Mouse (Mus musculus) spleen, postnatal 14 days (tissue): ENCODE data around the gene Olfr555.
A peak's percentile ranks its signal among the peaks of the same experiment; 100 is the strongest.
"Not testable (repeated sequence)": the region's sequence is repeated elsewhere in the genome, so short reads cannot be mapped to it uniquely, and the experiment has no call there.

Experiments
- DNase-seq, 2 experiments: peaks; one replicate each; pipeline ENCODE4 v3.0.0; 2021 to 2022; ENCODE audit warnings: low spot score in 2 of 2

Olfr555 gene

DNA sequence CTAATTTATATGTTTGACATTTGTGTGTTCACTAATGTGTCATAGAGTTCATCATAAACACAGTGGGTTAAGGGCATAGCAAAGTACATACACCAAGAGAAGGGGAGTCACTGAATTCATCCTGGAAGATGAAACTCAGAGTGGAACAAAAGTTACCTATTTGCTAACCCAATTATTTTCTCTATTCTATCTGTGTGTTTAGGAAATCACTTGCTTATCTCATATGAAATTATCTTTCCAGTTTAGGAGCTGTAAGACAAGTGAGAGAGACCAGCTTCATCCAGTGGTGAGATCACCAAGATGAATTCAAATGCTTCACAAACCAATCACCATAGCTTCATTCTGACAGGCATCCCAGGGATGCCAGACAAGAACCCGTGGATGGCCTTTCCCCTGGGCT is at the start of gene Olfr555:
TSS of gene Olfr555 (plus strand) at position 301 of the 400 bp plus-strand sequence.
- no peak for DNase-seq

DNA sequence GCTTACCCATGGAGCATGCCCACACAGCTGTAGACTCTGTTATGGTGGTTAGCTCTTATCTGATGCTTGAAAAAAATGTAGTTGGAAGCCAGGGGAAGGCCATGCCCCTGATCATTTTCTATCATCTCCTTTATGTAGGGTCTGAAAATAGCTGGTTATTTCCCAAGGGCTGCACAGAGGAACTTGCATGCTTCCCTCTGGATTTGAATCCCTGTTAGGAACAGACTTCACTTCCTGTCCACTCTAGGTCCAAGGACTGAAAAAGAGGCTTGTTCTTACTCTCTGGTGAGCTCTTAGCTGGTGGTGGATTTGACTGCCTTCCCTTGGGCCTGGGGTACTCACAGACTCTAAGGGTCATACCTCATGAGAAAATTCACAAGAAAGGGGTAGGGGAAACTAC is 40.5 kb upstream of the Olfr555 start, which contains the start of gene Olfr553:
TSS of gene Olfr553 (minus strand) at position 101 of the 400 bp plus-strand sequence.
- DNase-seq = no peak

DNA sequence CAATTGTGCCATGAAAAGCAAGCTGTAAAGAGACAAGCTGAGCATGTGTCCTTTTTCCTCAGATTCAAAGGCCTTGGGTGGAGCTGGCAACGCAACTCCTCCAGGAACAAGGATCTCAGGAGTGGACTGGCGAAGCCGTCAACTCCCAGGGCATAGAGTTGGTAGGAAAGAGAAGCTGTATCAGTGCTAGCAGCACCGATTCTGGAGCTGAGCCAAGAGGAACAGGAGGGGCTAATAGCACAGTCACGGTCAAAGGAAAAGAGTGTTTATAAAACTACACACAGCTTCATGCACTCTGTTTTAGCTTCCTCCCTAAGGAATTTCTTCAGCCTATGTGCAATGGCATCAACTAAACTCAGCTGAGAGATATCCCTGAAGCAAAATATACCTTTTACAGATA is 39.0 kb upstream of the Olfr555 start:
- DNase-seq = no peak

DNA sequence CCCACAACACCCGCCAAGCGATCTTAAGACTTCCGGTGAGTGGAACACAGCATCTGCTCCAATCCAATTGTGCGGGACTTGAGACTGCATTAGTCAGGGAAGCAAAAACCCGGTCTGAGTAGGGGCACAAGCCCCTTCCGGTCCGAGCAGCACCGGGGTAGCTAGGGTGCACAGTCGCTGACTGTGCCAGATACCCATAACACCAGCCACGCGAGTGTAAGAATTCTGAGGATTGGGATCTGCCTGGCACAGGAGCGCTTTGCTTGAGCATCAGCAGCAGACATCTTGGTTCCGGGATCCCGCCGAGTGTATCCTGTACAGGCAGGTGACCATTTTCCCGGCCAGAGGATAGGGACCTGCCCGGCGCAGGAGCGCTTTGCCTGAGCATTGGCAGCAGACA is 38.3 kb upstream of the Olfr555 start:
- DNase-seq = not testable (repeated sequence)

DNA sequence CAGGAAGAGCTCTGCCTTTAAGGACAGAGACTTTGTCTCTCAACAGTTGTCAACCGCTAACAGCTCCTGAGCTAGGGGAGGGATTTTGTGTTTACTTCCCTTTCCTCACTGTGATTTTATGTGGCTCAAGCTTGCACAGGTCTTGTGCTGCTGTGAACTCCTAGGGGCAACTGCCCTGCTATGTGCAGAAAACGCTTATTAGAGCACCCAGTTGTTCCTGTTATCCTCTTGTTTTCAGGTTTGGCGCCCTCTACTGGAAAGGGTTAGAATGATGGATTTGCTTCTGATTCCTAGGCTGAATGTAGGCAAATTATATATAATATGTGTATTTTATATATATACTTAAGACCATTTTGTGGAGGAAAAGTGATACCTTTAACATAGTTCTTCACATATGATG is 22.0 kb upstream of the Olfr555 start:
- peak in 1 of 2 experiments; percentile 19 for DNase-seq

DNA sequence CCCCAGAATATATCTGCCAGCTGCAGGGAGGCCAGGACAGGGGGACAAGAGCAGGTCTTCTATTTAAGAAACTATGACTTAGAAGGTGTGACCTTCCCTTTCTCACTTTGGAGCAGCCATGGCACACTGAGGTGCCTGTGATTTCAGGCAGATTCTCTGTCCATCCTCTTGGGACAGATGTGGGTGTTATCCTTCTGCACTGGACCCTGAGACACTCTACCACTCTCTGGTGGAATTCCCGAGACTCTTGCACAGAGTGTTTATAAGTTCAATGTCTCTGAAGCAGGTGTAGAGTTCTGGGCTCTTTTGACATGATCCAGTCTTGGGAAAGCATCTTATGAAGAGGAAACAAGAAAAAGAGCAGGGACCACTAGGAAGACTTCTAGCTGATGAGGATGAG is 20.5 kb upstream of the Olfr555 start, which contains the start of gene Olfr554:
TSS of gene Olfr554 (plus strand) at position 301 of the 400 bp plus-strand sequence.
- DNase-seq = no peak

DNA sequence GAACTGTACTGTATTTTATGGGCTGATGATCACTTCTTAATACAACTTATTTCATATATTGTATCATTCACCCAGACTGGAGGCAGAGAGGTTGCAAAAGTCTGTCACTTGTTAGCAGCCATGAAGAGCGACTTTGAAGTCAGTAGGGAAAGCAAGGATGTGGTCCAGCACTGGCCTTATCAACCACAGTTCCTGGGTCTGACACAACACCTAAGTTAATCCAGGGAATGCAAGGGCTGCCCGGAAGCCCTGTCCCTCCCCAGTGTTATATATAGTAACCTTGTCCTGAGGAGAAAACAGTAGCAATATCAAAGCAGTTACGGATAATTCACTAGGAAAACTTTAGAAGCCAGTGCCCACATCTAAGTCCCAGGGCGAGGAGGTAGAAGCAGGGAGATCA is 13.7 kb upstream of the Olfr555 start:
- DNase-seq = not testable (repeated sequence)

DNA sequence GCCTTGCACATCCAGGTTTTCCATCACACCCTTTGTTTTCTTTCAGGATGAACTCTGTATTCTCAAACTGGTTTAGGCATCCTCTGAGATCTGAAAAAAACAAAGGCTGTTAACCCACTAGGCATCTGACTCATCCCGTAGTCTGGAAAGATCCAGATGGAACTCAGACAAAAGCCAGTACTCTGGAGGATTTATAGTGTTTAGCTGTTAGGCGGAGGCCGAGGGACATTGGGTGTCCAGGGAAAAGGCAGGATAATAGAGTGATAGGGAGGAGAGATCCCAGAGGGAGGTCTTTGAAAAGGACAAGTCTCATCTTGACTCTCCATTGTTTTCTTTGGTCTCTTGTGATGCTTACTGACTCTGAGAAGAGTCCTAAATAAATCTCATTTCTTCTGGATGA is 6.0 kb downstream of the Olfr555 start, which contains the start of gene Olfr556:
TSS of gene Olfr556 (plus strand) at position 301 of the 400 bp plus-strand sequence.
- DNase-seq = no peak

DNA sequence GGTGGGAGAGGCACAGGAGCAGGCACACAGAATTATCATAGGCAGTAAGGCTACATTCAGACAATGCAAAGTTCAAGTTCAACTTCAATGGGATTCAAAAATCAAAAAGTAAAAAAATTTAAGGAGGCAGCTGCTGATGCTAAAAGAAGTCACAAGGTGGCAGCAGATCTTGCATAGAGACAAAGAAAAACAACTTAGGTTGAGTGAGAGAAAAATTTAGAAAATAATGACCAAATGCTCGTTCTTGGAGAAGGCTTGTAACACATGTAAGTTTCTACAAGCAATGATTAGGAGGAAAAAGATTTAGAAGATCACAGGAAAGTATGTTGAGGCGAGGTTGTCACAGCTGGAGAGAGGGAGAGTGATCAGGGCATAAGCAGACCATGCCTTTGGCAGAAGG is 6.8 kb downstream of the Olfr555 start:
- DNase-seq = no peak

DNA sequence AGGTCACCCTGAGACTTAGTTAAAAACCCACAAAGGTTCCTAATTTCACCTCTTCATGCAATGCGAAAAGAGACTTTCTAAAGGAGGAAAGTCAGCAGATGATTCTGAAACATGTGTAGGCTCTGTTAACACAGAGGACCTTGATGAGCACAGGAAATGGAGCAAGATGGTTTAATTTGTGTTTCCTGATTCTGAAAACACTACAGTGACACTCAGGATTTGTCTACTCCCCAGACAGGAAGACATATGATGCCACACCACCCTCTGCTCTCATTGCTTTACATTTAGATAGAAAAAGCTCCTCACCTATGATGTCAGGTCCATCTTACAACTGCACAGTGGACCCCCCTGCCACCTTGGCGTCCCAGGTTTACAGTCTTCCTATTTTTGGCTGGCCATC is 17.6 kb downstream of the Olfr555 start:
- DNase-seq = no peak

DNA sequence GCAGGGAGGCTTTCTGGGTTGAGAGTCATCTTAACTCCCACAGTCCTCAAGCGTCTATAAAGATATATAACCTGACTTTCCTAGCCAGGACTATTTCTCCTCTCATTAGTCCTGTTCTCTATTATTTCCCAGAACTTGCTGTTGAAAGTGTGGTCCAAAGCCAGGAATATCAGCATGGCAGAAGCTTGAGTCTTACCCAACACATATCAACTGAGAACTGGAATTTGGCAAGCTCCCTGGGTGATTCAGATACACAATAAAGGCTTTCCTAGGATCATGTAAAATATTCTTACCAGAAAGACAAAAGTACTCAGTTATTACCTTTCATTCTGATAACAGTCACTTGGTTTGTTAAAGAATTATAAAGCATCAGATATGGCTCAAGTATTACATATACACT is 23.3 kb downstream of the Olfr555 start:
- DNase-seq = no peak

DNA sequence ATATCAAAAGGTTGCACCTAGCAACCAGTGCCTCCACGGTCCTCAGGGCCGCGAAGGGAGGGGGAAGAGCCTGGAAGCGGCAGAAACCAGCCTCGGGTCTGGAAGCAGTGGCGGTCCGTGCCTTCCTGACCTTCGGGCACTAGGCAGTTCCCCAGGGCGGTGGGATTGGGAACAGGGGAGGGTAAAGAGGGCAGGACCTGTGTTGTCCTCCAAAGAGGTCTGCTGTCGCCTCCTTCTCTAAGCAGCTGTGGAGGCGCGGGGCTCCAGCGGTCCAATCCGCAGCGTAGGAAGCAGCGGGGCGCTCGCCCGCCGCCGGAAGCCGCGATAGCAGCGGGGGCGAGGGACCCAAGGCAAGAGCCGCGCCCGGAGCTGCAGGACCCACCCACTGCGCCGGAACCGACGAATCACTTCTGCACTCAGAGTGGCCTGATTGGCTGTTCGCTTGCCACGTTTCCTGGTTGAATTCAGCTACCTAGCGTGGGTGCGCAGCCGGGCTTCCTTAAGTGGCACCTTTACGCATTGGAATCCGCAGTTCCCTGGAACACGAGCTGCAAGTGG is 28.4 kb downstream of the Olfr555 start, which contains the start of gene Trim68:
TSS of gene Trim68 (minus strand) at position 384 of the 558 bp plus-strand sequence.
- DNase-seq = peak; percentile 64 to 74

DNA sequence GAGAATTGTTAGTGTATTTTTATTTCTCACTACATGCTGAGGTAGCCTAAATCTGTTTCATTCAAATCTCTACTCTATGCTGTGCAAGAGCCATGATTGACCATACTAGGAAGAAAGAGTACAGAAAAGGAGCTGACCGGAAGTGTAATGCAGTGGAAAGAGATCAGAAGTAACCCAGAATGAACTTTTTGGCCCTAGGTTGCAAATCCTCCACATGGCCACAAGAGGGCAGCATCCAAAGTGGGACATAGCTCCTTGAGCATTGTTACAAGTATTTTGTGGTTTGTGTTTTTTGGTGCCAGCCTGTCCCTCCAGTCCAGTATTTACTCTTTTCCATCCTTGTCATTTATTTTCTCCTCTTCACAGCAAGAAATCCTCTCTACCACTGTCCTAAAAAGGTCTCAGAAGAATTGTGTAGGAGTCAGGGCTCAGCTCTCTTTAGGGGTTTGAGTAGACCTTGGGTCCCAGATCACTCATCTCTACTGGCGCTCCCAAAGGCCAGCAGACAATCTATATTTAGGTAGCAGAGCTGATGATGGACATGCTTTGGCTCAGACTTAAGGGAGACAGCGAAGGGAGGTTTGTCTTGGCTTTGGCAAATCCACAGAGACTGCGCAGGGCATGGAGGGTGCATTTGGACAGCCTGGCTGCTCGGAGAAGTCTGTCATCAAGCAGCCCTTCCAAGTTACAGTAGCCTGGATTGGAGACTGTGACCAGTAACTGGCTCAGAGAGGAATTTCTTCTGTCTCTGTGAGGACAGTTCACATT is 36.9 kb downstream of the Olfr555 start, which contains the start of gene Olfr557:
TSS of gene Olfr557 (plus strand) at position 553 of the 768 bp plus-strand sequence.
- no peak for DNase-seq

DNA sequence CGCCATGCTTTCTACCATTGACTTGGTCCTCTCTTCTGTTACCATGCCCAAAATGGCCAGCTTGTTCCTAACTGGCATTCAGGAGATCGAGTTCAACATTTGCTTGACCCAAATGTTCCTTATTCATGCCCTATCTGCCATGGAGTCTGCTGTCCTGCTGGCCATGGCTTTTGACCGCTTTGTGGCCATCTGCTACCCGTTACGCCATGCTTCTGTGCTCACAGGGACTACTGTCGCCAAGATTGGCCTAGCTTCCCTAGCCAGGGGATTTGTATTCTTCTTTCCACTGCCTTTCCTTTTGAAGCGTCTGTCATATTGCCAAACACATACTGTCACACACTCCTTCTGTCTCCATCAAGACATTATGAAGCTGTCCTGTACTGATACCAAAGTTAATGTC is 39.8 kb downstream of the Olfr555 start:
- DNase-seq = no peak

DNA sequence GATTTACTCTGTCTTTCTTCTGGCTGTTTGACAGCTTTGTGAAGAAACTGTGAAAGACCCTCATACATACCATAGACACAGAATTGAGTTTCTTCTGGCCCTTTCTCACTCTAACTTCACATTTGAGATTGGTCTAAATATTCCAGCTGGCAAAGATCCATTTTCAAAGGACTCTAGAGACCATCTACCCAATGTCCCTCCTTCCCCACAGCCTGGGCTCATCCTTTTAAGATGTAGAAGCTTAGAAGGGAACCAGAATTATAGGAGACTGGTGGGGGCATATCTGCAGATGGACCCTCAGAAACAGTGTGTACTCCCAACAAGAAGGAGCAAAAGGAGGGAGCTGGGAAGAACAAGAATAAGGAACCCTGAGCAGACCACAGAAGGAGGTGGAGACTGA is 43.3 kb downstream of the Olfr555 start, which contains the start of gene Olfr558:
TSS of gene Olfr558 (plus strand) at position 301 of the 400 bp plus-strand sequence.
- DNase-seq = no peak
